Comparison of ENCODE assay signal across 12 mouse cellular contexts in genomic region chr14:122472647-122473046, GRCm38 (mm10). TPM values are rescaled to one million over a fixed set of nuclear protein-coding genes. Genes with fewer than 3 reads are reported as not detected.
A peak's percentile ranks its signal among the peaks of the same experiment; 100 is the strongest.
DNase-seq lines count a peak whose midpoint lies in the region; ATAC-seq and TF ChIP-seq lines count a peak whose summit lies in the region.
"Had no signal": no experiment of that assay in that cellular context is flagged by ENCODE, and none has a peak within 500 bp of the region (broad histone marks: within the 10 kb centered on the region; RNA-seq: fewer than 3 reads in every experiment).

No protein-coding gene starts in this region.

- peak overlapping the region; percentile 56 for H3K9ac ChIP-seq in hindbrain, postnatal 0 days (replicated peaks; ENCODE audit: low read length)
- no peak overlapping the region for H3K9ac ChIP-seq in neural tube, embryonic 11.5 days (ENCODE audit: low read length)
- H3K9ac ChIP-seq in stomach, postnatal 0 days (ENCODE audit: low read length): no peak overlapping the region
- H3K9ac ChIP-seq: heart, embryonic 15.5 days had no signal

- TF ChIP-seq EP300 in stomach, postnatal 0 days (optimal IDR thresholded peaks at IDR 0.05): no peak

- H3K9me3 ChIP-seq in forebrain, embryonic 10.5 days: no peaks in the 10 kb centered on the region
- H3K9me3 ChIP-seq in hindbrain, postnatal 0 days (ENCODE audit: low read length): no peaks in the 10 kb centered on the region
- no peaks in the 10 kb centered on the region for H3K9me3 ChIP-seq in neural tube, embryonic 11.5 days (ENCODE audit: control insufficient read depth, low read length)
- no peaks in the 10 kb centered on the region for H3K9me3 ChIP-seq in stomach, postnatal 0 days (ENCODE audit: control insufficient read depth, low read length)
- H3K9me3 ChIP-seq: heart, embryonic 15.5 days had no signal

- no peak for ATAC-seq in hindbrain, postnatal 0 days
- no peak for ATAC-seq in neural tube, embryonic 11.5 days (ENCODE audit: insufficient read depth, low FRiP score, low TSS enrichment)
- no peak for ATAC-seq in stomach, postnatal 0 days (ENCODE audit: low FRiP score, low TSS enrichment)

- peaks cover 97% of the 10 kb centered on the region for H3K27me3 ChIP-seq in forebrain, embryonic 10.5 days (ENCODE audit: poor library complexity, severe bottlenecking)
- H3K27me3 ChIP-seq in hindbrain, postnatal 0 days (ENCODE audit: insufficient read depth, low read length): peaks cover 23% of the 10 kb centered on the region; the same call in 1 of the 2 replicates
- H3K27me3 ChIP-seq in neural tube, embryonic 11.5 days (ENCODE audit: control insufficient read depth, insufficient read depth, low read length): peaks cover 59% of the 10 kb centered on the region
- H3K27me3 ChIP-seq in stomach, postnatal 0 days (ENCODE audit: control insufficient read depth, insufficient read depth, low read length): peaks cover 40% of the 10 kb centered on the region

- H3K36me3 ChIP-seq in forebrain, embryonic 10.5 days (replicated peaks): peaks cover 19% of the 10 kb centered on the region
- no peaks in the 10 kb centered on the region; the same call in 1 of the 2 replicates for H3K36me3 ChIP-seq in hindbrain, postnatal 0 days (ENCODE audit: insufficient read depth, low read length)
- H3K36me3 ChIP-seq in neural tube, embryonic 11.5 days (ENCODE audit: control insufficient read depth, insufficient read depth, low read length): no peaks in the 10 kb centered on the region
- H3K36me3 ChIP-seq in stomach, postnatal 0 days (ENCODE audit: control insufficient read depth, insufficient read depth, low read length): no peaks in the 10 kb centered on the region
- H3K36me3 ChIP-seq: heart, embryonic 15.5 days had no signal

- H3K4me3 ChIP-seq in forebrain, embryonic 10.5 days: peak overlapping the region; percentile 86
- peak overlapping the region; percentile 60 for H3K4me3 ChIP-seq in hindbrain, postnatal 0 days (ENCODE audit: low read length)
- H3K4me3 ChIP-seq in neural tube, embryonic 11.5 days (ENCODE audit: low read depth, low read length): peak overlapping the region; percentile 75
- no peak overlapping the region for H3K4me3 ChIP-seq in stomach, postnatal 0 days (ENCODE audit: low read depth, low read length)
- H3K4me3 ChIP-seq: heart, embryonic 15.5 days; left cerebral cortex, adult 2 months had no signal

- 0% methylated on average over 5 of the region's 5 CpGs for WGBS in forebrain, embryonic 10.5 days
- 19% methylated on average over 5 of the region's 5 CpGs for WGBS in hindbrain, postnatal 0 days
- 2% methylated on average over 5 of the region's 5 CpGs for WGBS in neural tube, embryonic 11.5 days
- WGBS in stomach, postnatal 0 days: 4% methylated on average over 5 of the region's 5 CpGs

- H3K4me1 ChIP-seq in forebrain, embryonic 10.5 days: peaks cover 84% of the 10 kb centered on the region
- H3K4me1 ChIP-seq in hindbrain, postnatal 0 days (ENCODE audit: insufficient read depth, low read length): no peaks in the 10 kb centered on the region
- peaks cover 21% of the 10 kb centered on the region; the same call in 1 of the 2 replicates for H3K4me1 ChIP-seq in neural tube, embryonic 11.5 days (ENCODE audit: control insufficient read depth, insufficient read depth, low read length)
- H3K4me1 ChIP-seq in stomach, postnatal 0 days (replicated peaks; ENCODE audit: control insufficient read depth, insufficient read depth): 0 out of 2 replicates have a peak, but pooled peaks cover 3% of the 10 kb centered on the region

- H3K27ac ChIP-seq in forebrain, embryonic 10.5 days: peak overlapping the region; percentile 99
- peak overlapping the region; percentile 89 for H3K27ac ChIP-seq in hindbrain, postnatal 0 days
- H3K27ac ChIP-seq in neural tube, embryonic 11.5 days (ENCODE audit: low read depth, low read length): no peak overlapping the region
- H3K27ac ChIP-seq in stomach, postnatal 0 days (replicated peaks): no peak overlapping the region
- H3K27ac ChIP-seq: heart, embryonic 15.5 days; left cerebral cortex, adult 2 months had no signal

- no peak for TF ChIP-seq CTCF in hindbrain, postnatal 0 days (IDR thresholded peaks at IDR 0.05; ENCODE audit: low read depth)
- no peak for TF ChIP-seq CTCF in stomach, postnatal 0 days (IDR thresholded peaks at IDR 0.05; ENCODE audit: low read depth)

- peak overlapping the region; percentile 68 for H3K4me2 ChIP-seq in hindbrain, postnatal 0 days (ENCODE audit: low read depth, low read length)
- peak overlapping the region; percentile 72 for H3K4me2 ChIP-seq in neural tube, embryonic 11.5 days (ENCODE audit: low read depth)
- H3K4me2 ChIP-seq in stomach, postnatal 0 days (replicated peaks; ENCODE audit: low read depth): no peak overlapping the region
- H3K4me2 ChIP-seq: heart, embryonic 15.5 days had no signal

- DNase-seq in cerebellum, adult 9-10 months: peak; percentile 73
- DNase-seq in forebrain, embryonic 10.5 days (ENCODE audit: extremely low spot score, low spot score): peak; percentile 30
- DNase-seq in hindbrain, postnatal 0 days (ENCODE audit: low spot score): peak; percentile 19
- peak; percentile 24 for DNase-seq in neural tube, embryonic 11.5 days (ENCODE audit: low spot score)
- no peak for DNase-seq in stomach, postnatal 0 days (ENCODE audit: low spot score)
- no peak for DNase-seq in natural killer cell, adult 2 months (ENCODE audit: low spot score in 2 of 2)
- DNase-seq in left cerebral cortex, postnatal 25 days (ENCODE audit: low spot score in 2 of 2): no peak
- DNase-seq: lung, postnatal 10 days; thymus, adult 2 months had no signal

- intact Hi-C loops in left cerebral cortex, postnatal 25 days (cut with DNase I): loop anchor here (5.0 kb wide), 1 partner anchor 85 kb away; no protein-coding TSS in a partner anchor

RNA-seq across cellular contexts. Expression of gene Zic2, which starts 2.6 kb away (rescaled TPM):
- polyA plus RNA-seq in forebrain, embryonic 10.5 days (2016; fragmentation: Nextera tagmentation; extraction: Ambion mirVana): 7.0 and 7.3 TPM in 2 replicates
- 234 TPM in 2 replicates for total RNA-seq in hindbrain, postnatal 0 days (2014; rRNA removed)
- 35.9 and 40.2 TPM in 2 replicates for polyA plus RNA-seq in hindbrain, postnatal 0 days (2015; fragmentation: Nextera tagmentation; extraction: Ambion mirVana)
- 6.3 and 7.6 TPM in 2 replicates for polyA plus RNA-seq in neural tube, embryonic 11.5 days (2014; fragmentation: Nextera tagmentation; extraction: Ambion mirVana)
- not detected in 2 replicates for polyA plus RNA-seq in stomach, postnatal 0 days (2015; fragmentation: Nextera tagmentation; extraction: Ambion mirVana)
- 10 to 100 TPM; 16.0 to 16.5 TPM for total RNA-seq in left cerebral cortex, postnatal 25 days (2021)
- polyA plus RNA-seq: heart, embryonic 15.5 days; kidney, embryonic 16.5 days; thymus, adult 2 months had no signal

RNA-seq across cellular contexts. Expression of gene Zic5, which starts 7.2 kb away (rescaled TPM):
- polyA plus RNA-seq in forebrain, embryonic 10.5 days (2016; fragmentation: Nextera tagmentation; extraction: Ambion mirVana): 20.7 and 21.5 TPM in 2 replicates
- total RNA-seq in hindbrain, postnatal 0 days (2014; rRNA removed): 46.2 and 51.3 TPM in 2 replicates
- 31.0 and 31.1 TPM in 2 replicates for polyA plus RNA-seq in hindbrain, postnatal 0 days (2015; fragmentation: Nextera tagmentation; extraction: Ambion mirVana)
- 10.3 and 10.8 TPM in 2 replicates for polyA plus RNA-seq in neural tube, embryonic 11.5 days (2014; fragmentation: Nextera tagmentation; extraction: Ambion mirVana)
- polyA plus RNA-seq in stomach, postnatal 0 days (2015; fragmentation: Nextera tagmentation; extraction: Ambion mirVana): not detected in 2 replicates
- 1 to 10 TPM; 2.3 to 2.7 TPM for total RNA-seq in left cerebral cortex, postnatal 25 days (2021)
- polyA plus RNA-seq: thymus, adult 2 months had no signal

RNA-seq across cellular contexts. Expression of gene Gm10837, which starts 17.7 kb away (rescaled TPM):
- 0.27 TPM in 1 of 2 replicates, not detected in the other for polyA plus RNA-seq in forebrain, embryonic 10.5 days (2016; fragmentation: Nextera tagmentation; extraction: Ambion mirVana)
- 0.93 and 4.7 TPM in 2 replicates for total RNA-seq in hindbrain, postnatal 0 days (2014; rRNA removed)
- polyA plus RNA-seq in hindbrain, postnatal 0 days (2015; fragmentation: Nextera tagmentation; extraction: Ambion mirVana): 1.2 and 1.4 TPM in 2 replicates
- 0.51 and 0.54 TPM in 2 replicates for polyA plus RNA-seq in neural tube, embryonic 11.5 days (2014; fragmentation: Nextera tagmentation; extraction: Ambion mirVana)
- not detected in 2 replicates for polyA plus RNA-seq in stomach, postnatal 0 days (2015; fragmentation: Nextera tagmentation; extraction: Ambion mirVana)
- total RNA-seq in left cerebral cortex, postnatal 25 days (2021): not detected
- total RNA-seq: left cerebral cortex, adult 2 months had no signal
- polyA plus RNA-seq: heart, embryonic 15.5 days; kidney, embryonic 16.5 days; thymus, adult 2 months had no signal

RNA-seq across cellular contexts. Expression of gene Gm5089, which starts 21.7 kb away (rescaled TPM):
- 1.0 and 1.9 TPM in 2 replicates for polyA plus RNA-seq in forebrain, embryonic 10.5 days (2016; fragmentation: Nextera tagmentation; extraction: Ambion mirVana)
- 1.2 and 3.0 TPM in 2 replicates for total RNA-seq in hindbrain, postnatal 0 days (2014; rRNA removed)
- 0.56 and 0.82 TPM in 2 replicates for polyA plus RNA-seq in hindbrain, postnatal 0 days (2015; fragmentation: Nextera tagmentation; extraction: Ambion mirVana)
- 0.23 and 0.35 TPM in 2 replicates for polyA plus RNA-seq in neural tube, embryonic 11.5 days (2014; fragmentation: Nextera tagmentation; extraction: Ambion mirVana)
- not detected in 2 replicates for polyA plus RNA-seq in stomach, postnatal 0 days (2015; fragmentation: Nextera tagmentation; extraction: Ambion mirVana)
- total RNA-seq in left cerebral cortex, postnatal 25 days (2021): under 1 TPM in 1 of 2 experiments, not detected in 1; 0.23 TPM
- polyA plus RNA-seq: heart, embryonic 15.5 days; kidney, embryonic 16.5 days; thymus, adult 2 months had no signal

Comparison
In these comparisons a context has a peak if more than half of its experiments do, and no peak if none do; other contexts are left out.
1. DNase-seq: peak in cerebellum, adult 9-10 months (single experiment), forebrain, embryonic 10.5 days (single experiment), hindbrain, postnatal 0 days (single experiment) and neural tube, embryonic 11.5 days (single experiment); none in stomach, postnatal 0 days (single experiment), natural killer cell, adult 2 months (0 of 2) and left cerebral cortex, postnatal 25 days (0 of 2).
2. H3K27ac ChIP-seq: peak in forebrain, embryonic 10.5 days (single experiment) and hindbrain, postnatal 0 days (single experiment); none in neural tube, embryonic 11.5 days (single experiment) and stomach, postnatal 0 days (single experiment).
3. RNA of gene Zic5, which starts 7.2 kb away (polyA plus RNA-seq): 31.0 to 31.1 TPM in hindbrain, postnatal 0 days, 20.7 to 21.5 TPM in forebrain, embryonic 10.5 days and 10.3 to 10.8 TPM in neural tube, embryonic 11.5 days; not detected in stomach, postnatal 0 days; every median in the first group is over 10 times any median in the second.